Mouse (Mus musculus) heart, embryonic 10.5 days (tissue): Measurements from ENCODE around the gene Gm10645. TPM values are rescaled to one million over a fixed set of nuclear protein-coding genes. Genes with fewer than 3 reads are reported as not detected.

ENCODE experiments used
- polyA plus RNA-seq: library from polyadenylated mRNA; unstranded; fragments of >200 nt; fragmentation: Nextera tagmentation; extraction: Ambion mirVana; gene quantifications from 2 replicates; pipeline ENCODE4 v1.2.1, GENCODE M21; 2016

Gene Gm10645
- polyA plus RNA-seq, 1 experiment from 2014 or later, result 1.2 TPM

Other genes with a start within 250 kb of the Gm10645 start
- gene Tbc1d9, start 818 bp downstream of the Gm10645 start, polyA plus RNA-seq, result 0.90 and 1.00 TPM in 2 replicates
- gene Ucp1, start 124.2 kb upstream of the Gm10645 start, polyA plus RNA-seq, result not detected in 2 replicates
- 14.5 and 15.4 TPM in 2 replicates for gene Elmod2, start 166.3 kb upstream of the Gm10645 start, polyA plus RNA-seq
- not detected in 2 replicates for gene Mgat4d, start 182.3 kb upstream of the Gm10645 start, polyA plus RNA-seq
- gene Clgn, start 223.7 kb upstream of the Gm10645 start, polyA plus RNA-seq, result 0.14 and 0.41 TPM in 2 replicates